Mouse (Mus musculus) lung, adult 2 months (tissue): ENCODE results near the gene Npas3.

ENCODE experiments used
- CTCF ChIP-seq: fragments of 200-500 bp; IDR thresholded peaks from 2 replicates; pipeline ENCODE4 v1.5.1; 2011; ENCODE audit warnings: mild to moderate bottlenecking, low read length, control low read depth; ENCODE audit not compliant: insufficient read depth
- POLR2A ChIP-seq: fragments of 200-500 bp; IDR thresholded peaks from 2 replicates; pipeline ENCODE4 v1.6.1; 2011; ENCODE audit warnings: low read depth, mild to moderate bottlenecking, control low read depth, low read length, borderline replicate concordance; ENCODE audit errors: extremely low read depth

DNA sequence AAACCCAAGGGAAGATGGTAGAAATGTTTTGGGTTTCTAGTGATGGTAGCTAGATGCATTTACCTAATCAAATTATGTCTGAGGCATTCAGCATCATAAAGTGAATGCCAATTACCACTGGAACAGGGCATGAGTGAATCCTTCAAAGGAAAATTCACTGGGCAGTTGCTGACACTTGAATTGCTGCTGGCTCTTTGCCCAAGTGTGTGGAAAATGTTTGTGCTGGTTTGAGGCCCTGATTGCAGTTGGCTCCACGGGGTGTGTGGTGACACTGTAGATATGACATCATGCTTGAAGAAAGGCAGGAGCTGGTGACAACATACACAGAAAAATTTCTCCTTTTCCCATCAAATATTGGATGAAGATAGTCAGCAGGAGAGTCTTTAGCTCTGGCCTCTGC is 382.1 kb downstream of the Npas3 start:
- TF ChIP-seq CTCF (no peak), POLR2A (no peak)
